Mouse (Mus musculus): ENCODE measurements around the gene Zfp322a.
"Not testable (repeated sequence)": the region's sequence is repeated elsewhere in the genome, so short reads cannot be mapped to it uniquely, and the experiment has no call there.

The Zfp322a gene

GRCm38 (mm10) chr13:23368583-23369420, at the start of gene Zfp322a:
Zfp322a (minus strand) TSS chr13:23369208.
- DNase-seq (ENCODE audit: inconsistent ontology term): peak; percentile 97

GRCm38 (mm10) chr13:23412630-23413521, 43.9 kb upstream of the Zfp322a start:
- DNase-seq (ENCODE audit: inconsistent ontology term): peak; percentile 62

GRCm38 (mm10) chr13:23412211-23412629, 43.2 kb upstream of the Zfp322a start:
- DNase-seq (ENCODE audit: inconsistent ontology term): no peak

- peak; percentile 20 for DNase-seq (ENCODE audit: inconsistent ontology term)
These were observed 42.6 kb upstream of the Zfp322a start for GRCm38 (mm10) chr13:23411311-23412210.

GRCm38 (mm10) chr13:23410632-23411031, 41.6 kb upstream of the Zfp322a start:
- DNase-seq (ENCODE audit: inconsistent ontology term): no peak

- DNase-seq (ENCODE audit: inconsistent ontology term): no peak
These were observed 33.6 kb upstream of the Zfp322a start for GRCm38 (mm10) chr13:23402626-23403025.

GRCm38 (mm10) chr13:23401683-23402527, 32.9 kb upstream of the Zfp322a start:
- peak; percentile 67 for DNase-seq (ENCODE audit: inconsistent ontology term)

- peak; percentile 37 for DNase-seq (ENCODE audit: inconsistent ontology term)
These were observed 32.0 kb upstream of the Zfp322a start for GRCm38 (mm10) chr13:23400771-23401682.

- peak; percentile 26 for DNase-seq (ENCODE audit: inconsistent ontology term)
These were observed 27.9 kb upstream of the Zfp322a start for GRCm38 (mm10) chr13:23396913-23397312.

GRCm38 (mm10) chr13:23396246-23396703, 27.3 kb upstream of the Zfp322a start:
- DNase-seq (ENCODE audit: inconsistent ontology term): peak; percentile 60

- DNase-seq (ENCODE audit: inconsistent ontology term): peak; percentile 38
These were observed 26.6 kb upstream of the Zfp322a start for GRCm38 (mm10) chr13:23395301-23396245.

- no peak for DNase-seq (ENCODE audit: inconsistent ontology term)
These were observed 18.5 kb upstream of the Zfp322a start for GRCm38 (mm10) chr13:23387548-23387947.

- no peak for DNase-seq (ENCODE audit: inconsistent ontology term)
These were observed 14.1 kb upstream of the Zfp322a start for GRCm38 (mm10) chr13:23383127-23383526.

- no peak for DNase-seq (ENCODE audit: inconsistent ontology term)
These were observed 3.4 kb upstream of the Zfp322a start for GRCm38 (mm10) chr13:23372433-23372832.

- no peak for DNase-seq (ENCODE audit: inconsistent ontology term)
These were observed 1.1 kb upstream of the Zfp322a start for GRCm38 (mm10) chr13:23370075-23370474.

GRCm38 (mm10) chr13:23369421-23369765, 385 bp upstream of the Zfp322a start:
- no peak for DNase-seq (ENCODE audit: inconsistent ontology term)

- no peak for DNase-seq (ENCODE audit: inconsistent ontology term)
These were observed 7.5 kb downstream of the Zfp322a start for GRCm38 (mm10) chr13:23361536-23361935.

- not testable (repeated sequence) for DNase-seq (ENCODE audit: inconsistent ontology term)
These were observed 14.5 kb downstream of the Zfp322a start for GRCm38 (mm10) chr13:23354541-23354940.

All from Muller cell, postnatal 12 days (primary cell).